Mouse (Mus musculus): ENCODE results near the gene Npas2.

- TF ChIP-seq EP300 (IDR thresholded peaks at IDR 0.05; ENCODE audit: low read depth) (no peak), CTCF (IDR thresholded peaks at IDR 0.05; ENCODE audit: low read depth) (no peak)
These were observed 87.7 kb downstream of the Npas2 start for GRCm38 (mm10) chr1:39280989-39281875.
